Mouse (Mus musculus): ENCODE measurements around the gene Arhgap15. TPM values are rescaled to one million over a fixed set of nuclear protein-coding genes. Genes with fewer than 3 reads are reported as not detected.
A peak's percentile ranks its signal among the peaks of the same experiment; 100 is the strongest.

The Arhgap15 gene
- polyA plus RNA-seq, 1 experiment, result 1.7 TPM

- WGBS, result 80% methylated on average over 11 of the region's 11 CpGs
- no peak overlapping the region for H3K4me3 ChIP-seq (ENCODE audit: insufficient read depth, low read depth, low read length)
- TF ChIP-seq CTCF (conservative IDR thresholded peaks at IDR 0.05; ENCODE audit: insufficient read depth, insufficient read length, low read depth, low read length) (no peak), POLR2A (IDR thresholded peaks at IDR 0.05; ENCODE audit: low read depth, low read length) (no peak)
- no peak for DNase-seq
- H3K36me3 ChIP-seq (ENCODE audit: control insufficient read depth, insufficient read depth, low read length), result no peaks in the 10 kb centered on the region
- no peaks in the 10 kb centered on the region for H3K4me1 ChIP-seq (ENCODE audit: control insufficient read depth, insufficient read depth, low read length)
- H3K27ac ChIP-seq (ENCODE audit: insufficient read depth, low read depth, low read length), result no peak overlapping the region
- no peaks in the 10 kb centered on the region for H3K27me3 ChIP-seq (replicated peaks; ENCODE audit: control insufficient read depth, insufficient read depth, low read length)
Observed at GRCm38 (mm10) chr2:44310095-44310748, 561.6 kb downstream of the Arhgap15 start.

DNA sequence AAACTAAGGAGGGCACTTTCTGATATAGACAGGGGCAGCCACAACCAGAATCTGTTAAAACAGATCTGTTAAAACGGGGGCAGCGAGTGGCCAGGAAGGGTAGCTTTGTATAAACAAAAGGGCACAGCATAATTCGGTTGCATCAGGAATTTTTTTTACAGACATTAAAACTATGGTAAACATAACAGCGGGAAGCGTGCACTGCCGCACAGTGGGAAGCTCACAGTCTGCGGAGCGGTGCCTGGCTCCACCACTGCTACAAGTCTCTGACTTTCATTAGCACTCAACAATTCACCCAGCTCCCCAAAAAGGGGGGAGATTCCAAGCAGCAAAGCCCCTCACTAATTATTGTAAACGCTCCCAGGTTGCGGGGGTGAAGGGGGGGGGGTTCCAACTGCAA, 562.6 kb downstream of the Arhgap15 start:
- 37% methylated on average over 10 of the region's 10 CpGs for WGBS
- H3K4me3 ChIP-seq (ENCODE audit: insufficient read depth, low read depth, low read length), result no peak overlapping the region
- H3K4me1 ChIP-seq (ENCODE audit: control insufficient read depth, insufficient read depth, low read length), result no peaks in the 10 kb centered on the region
- TF ChIP-seq POLR2A (IDR thresholded peaks at IDR 0.05; ENCODE audit: low read depth, low read length), result no peak
- no peak for TF ChIP-seq CTCF (conservative IDR thresholded peaks at IDR 0.05; ENCODE audit: insufficient read depth, insufficient read length, low read depth, low read length)
- H3K27me3 ChIP-seq (replicated peaks; ENCODE audit: control insufficient read depth, insufficient read depth, low read length), result no peaks in the 10 kb centered on the region
- DNase-seq, result no peak
- no peak overlapping the region for H3K27ac ChIP-seq (ENCODE audit: insufficient read depth, low read depth, low read length)
- H3K36me3 ChIP-seq (ENCODE audit: control insufficient read depth, insufficient read depth, low read length), result no peaks in the 10 kb centered on the region

- TF ChIP-seq POLR2A (IDR thresholded peaks at IDR 0.05; ENCODE audit: low read depth, low read length), result no peak
- no peak for TF ChIP-seq CTCF (conservative IDR thresholded peaks at IDR 0.05; ENCODE audit: insufficient read depth, insufficient read length, low read depth, low read length)
- H3K4me1 ChIP-seq (ENCODE audit: control insufficient read depth, insufficient read depth, low read length), result no peaks in the 10 kb centered on the region
- no peak for DNase-seq
- no peaks in the 10 kb centered on the region for H3K36me3 ChIP-seq (ENCODE audit: control insufficient read depth, insufficient read depth, low read length)
- no peaks in the 10 kb centered on the region for H3K27me3 ChIP-seq (replicated peaks; ENCODE audit: control insufficient read depth, insufficient read depth, low read length)
- H3K27ac ChIP-seq (ENCODE audit: insufficient read depth, low read depth, low read length), result no peak overlapping the region
- 85% methylated on average over 3 of the region's 3 CpGs for WGBS
- no peak overlapping the region for H3K4me3 ChIP-seq (ENCODE audit: insufficient read depth, low read depth, low read length)
Observed at GRCm38 (mm10) chr2:44313573-44313972, 564.9 kb downstream of the Arhgap15 start.

DNA sequence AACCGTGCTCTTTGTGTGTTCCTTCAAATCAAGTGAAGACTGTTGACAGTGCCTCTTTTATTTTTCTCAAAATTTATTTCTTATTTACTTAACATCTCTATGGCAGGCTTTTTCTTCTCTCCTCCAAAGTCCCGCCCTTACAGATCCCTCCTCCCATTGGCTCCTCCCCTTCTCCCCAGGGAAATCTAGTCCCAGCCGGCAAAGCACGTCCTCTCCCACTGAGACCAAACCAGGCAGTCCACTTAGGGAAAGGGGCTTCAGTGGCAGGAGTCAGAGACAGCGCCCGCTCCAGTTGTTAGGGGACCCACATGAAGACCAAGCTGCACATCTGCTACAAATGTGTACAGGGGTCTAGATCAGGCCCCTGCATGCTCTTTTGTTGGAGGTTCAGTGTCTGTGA, 569.8 kb downstream of the Arhgap15 start:
- no peaks in the 10 kb centered on the region for H3K27me3 ChIP-seq (replicated peaks; ENCODE audit: control insufficient read depth, insufficient read depth, low read length)

DNA sequence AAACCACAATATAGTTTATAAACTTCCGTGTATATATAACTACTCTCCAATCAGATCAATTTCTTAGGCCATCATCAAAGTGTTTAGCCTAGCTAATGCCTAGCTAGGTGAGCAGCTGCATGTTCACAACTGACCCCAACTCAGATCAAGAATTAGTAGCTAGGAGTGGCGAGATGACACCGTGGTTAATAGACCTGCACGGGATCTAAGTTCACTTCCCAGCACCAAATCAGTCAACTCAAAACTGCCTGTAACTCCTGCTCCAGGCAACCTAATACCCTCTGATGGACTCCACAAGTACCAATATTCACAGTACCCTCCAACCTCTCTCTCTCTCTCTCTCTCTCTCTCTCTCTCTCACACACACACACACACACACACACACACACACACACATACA, 570.9 kb downstream of the Arhgap15 start:
- H3K27ac ChIP-seq (ENCODE audit: insufficient read depth, low read depth, low read length), result no peak overlapping the region
- H3K4me3 ChIP-seq (ENCODE audit: insufficient read depth, low read depth, low read length), result no peak overlapping the region
- no peaks in the 10 kb centered on the region for H3K27me3 ChIP-seq (replicated peaks; ENCODE audit: control insufficient read depth, insufficient read depth, low read length)
- no peaks in the 10 kb centered on the region; the same call in 1 of the 2 replicates for H3K4me1 ChIP-seq (ENCODE audit: control insufficient read depth, insufficient read depth, low read length)
- no peaks in the 10 kb centered on the region for H3K36me3 ChIP-seq (ENCODE audit: control insufficient read depth, insufficient read depth, low read length)
- TF ChIP-seq POLR2A (IDR thresholded peaks at IDR 0.05; ENCODE audit: low read depth, low read length), result no peak
- no peak for TF ChIP-seq CTCF (conservative IDR thresholded peaks at IDR 0.05; ENCODE audit: insufficient read depth, insufficient read length, low read depth, low read length)
- 50% methylated on average over 4 of the region's 4 CpGs for WGBS
- DNase-seq, result peak; percentile 58

More for the DNA sequence above, 569.8 kb downstream of the Arhgap15 start:
- TF ChIP-seq POLR2A (IDR thresholded peaks at IDR 0.05; ENCODE audit: low read depth, low read length), result no peak
- no peak for TF ChIP-seq CTCF (conservative IDR thresholded peaks at IDR 0.05; ENCODE audit: insufficient read depth, insufficient read length, low read depth, low read length)
- Histone ChIP-seq H3K4me3 (ENCODE audit: insufficient read depth, low read depth, low read length) (no peak overlapping the region), H3K36me3 (ENCODE audit: control insufficient read depth, insufficient read depth, low read length) (no peaks in the 10 kb centered on the region), H3K4me1 (ENCODE audit: control insufficient read depth, insufficient read depth, low read length) (no peaks in the 10 kb centered on the region; the same call in 1 of the 2 replicates), H3K27ac (ENCODE audit: insufficient read depth, low read depth, low read length) (peak overlapping the region; percentile 71; the same call in 1 of the 2 replicates)
- DNase-seq, result peak; percentile 68
- 78% methylated on average over 6 of the region's 6 CpGs for WGBS

- H3K4me1 ChIP-seq (ENCODE audit: control insufficient read depth, insufficient read depth, low read length), result no peaks in the 10 kb centered on the region; the same call in 1 of the 2 replicates
- no peak overlapping the region for H3K27ac ChIP-seq (ENCODE audit: insufficient read depth, low read depth, low read length)
- H3K36me3 ChIP-seq (ENCODE audit: control insufficient read depth, insufficient read depth, low read length), result no peaks in the 10 kb centered on the region
- no peak for TF ChIP-seq CTCF (conservative IDR thresholded peaks at IDR 0.05; ENCODE audit: insufficient read depth, insufficient read length, low read depth, low read length)
- no peak for TF ChIP-seq POLR2A (IDR thresholded peaks at IDR 0.05; ENCODE audit: low read depth, low read length)
- H3K27me3 ChIP-seq (replicated peaks; ENCODE audit: control insufficient read depth, insufficient read depth, low read length), result no peaks in the 10 kb centered on the region
- DNase-seq, result no peak
- no peak overlapping the region for H3K4me3 ChIP-seq (ENCODE audit: insufficient read depth, low read depth, low read length)
- 97% methylated on average over 4 of the region's 4 CpGs for WGBS
Observed at GRCm38 (mm10) chr2:44323813-44324212, 575.2 kb downstream of the Arhgap15 start.

GRCm38 (mm10) chr2:44333295-44333694, 584.7 kb downstream of the Arhgap15 start:
- Histone ChIP-seq H3K27me3 (replicated peaks; ENCODE audit: control insufficient read depth, insufficient read depth, low read length) (no peaks in the 10 kb centered on the region), H3K27ac (ENCODE audit: insufficient read depth, low read depth, low read length) (no peak overlapping the region), H3K4me1 (ENCODE audit: control insufficient read depth, insufficient read depth, low read length) (0 out of 2 replicates have a peak, but pooled peaks cover 3% of the 10 kb centered on the region), H3K4me3 (ENCODE audit: insufficient read depth, low read depth, low read length) (no peak overlapping the region), H3K36me3 (ENCODE audit: control insufficient read depth, insufficient read depth, low read length) (no peaks in the 10 kb centered on the region)
- no peak for TF ChIP-seq CTCF (conservative IDR thresholded peaks at IDR 0.05; ENCODE audit: insufficient read depth, insufficient read length, low read depth, low read length)
- TF ChIP-seq POLR2A (IDR thresholded peaks at IDR 0.05; ENCODE audit: low read depth, low read length), result no peak
- WGBS, result 86% methylated on average over 4 of the region's 4 CpGs
- DNase-seq, result peak; percentile 72

Measured in kidney, adult 2 months (tissue).